Mouse (Mus musculus) left cerebral cortex, postnatal 25 days (tissue): ENCODE measurements around the gene Pik3ip1. TPM values are rescaled to one million over a fixed set of nuclear protein-coding genes. Genes with fewer than 3 reads are reported as not detected.

ENCODE experiments used
- DNase-seq, 2 experiments: peaks; one replicate each; pipeline ENCODE4 v3.0.0; 2022; ENCODE audit warnings: low spot score in 2 of 2, mixed read lengths in 1 of 2
- intact Hi-C: fragments of 180-260 bp; cut with DNase I; formaldehyde crosslinking; loops from one replicate; pipeline ENCODE4 v1.15.1; 2025
- total RNA-seq, 2 experiments: library from RNA; stranded (reverse); gene quantifications; 2 replicates each; pipeline ENCODE4 v1.2.3; 2021

The Pik3ip1 gene
- total RNA-seq, 2 experiments from 2014 or later = 26.3 to 29.1 TPM

- intact Hi-C loops = no loop called here
- DNase-seq = no peak
Measured at GRCm38 (mm10) chr11:3298813-3299185, 31.4 kb upstream of the Pik3ip1 start.

- no peak for DNase-seq
- intact Hi-C loops = no loop called here
Measured at GRCm38 (mm10) chr11:3301075-3301474, 29.1 kb upstream of the Pik3ip1 start.

- intact Hi-C loops = no loop called here
- peak; percentile 40 to 90 for DNase-seq
Measured at GRCm38 (mm10) chr11:3302385-3302784, 27.8 kb upstream of the Pik3ip1 start.

- intact Hi-C loops = no loop called here
- DNase-seq = no peak
Measured at GRCm38 (mm10) chr11:3302792-3303191, 27.4 kb upstream of the Pik3ip1 start.

- intact Hi-C loops = no loop called here
- DNase-seq = no peak
Measured at GRCm38 (mm10) chr11:3305821-3306220, 24.4 kb upstream of the Pik3ip1 start.

GRCm38 (mm10) chr11:3307875-3308274 lies 22.3 kb upstream of the Pik3ip1 start:
- DNase-seq = no peak
- intact Hi-C loops = no loop called here

- DNase-seq = no peak
- intact Hi-C loops = no loop called here
Measured at GRCm38 (mm10) chr11:3309884-3310283, 20.3 kb upstream of the Pik3ip1 start.

- intact Hi-C loops = no loop called here
- no peak for DNase-seq
Measured at GRCm38 (mm10) chr11:3310789-3311585, 19.2 kb upstream of the Pik3ip1 start.

GRCm38 (mm10) chr11:3311586-3312347 lies 18.4 kb upstream of the Pik3ip1 start:
- intact Hi-C loops = no loop called here

GRCm38 (mm10) chr11:3313294-3313693 lies 16.9 kb upstream of the Pik3ip1 start:
- DNase-seq = no peak
- intact Hi-C loops = no loop called here

More at GRCm38 (mm10) chr11:3311586-3312347, 18.4 kb upstream of the Pik3ip1 start:
- no peak for DNase-seq

GRCm38 (mm10) chr11:3314148-3314547 lies 16.1 kb upstream of the Pik3ip1 start:
- DNase-seq = peak in 1 of 2 experiments; percentile 52
- intact Hi-C loops = no loop called here

- DNase-seq = no peak
- intact Hi-C loops = no loop called here
Measured at GRCm38 (mm10) chr11:3318286-3318685, 11.9 kb upstream of the Pik3ip1 start.

GRCm38 (mm10) chr11:3328271-3328670 lies 1.9 kb upstream of the Pik3ip1 start:
- DNase-seq = no peak
- intact Hi-C loops = no loop called here

- intact Hi-C loops = no loop called here
- DNase-seq = no peak
Measured at GRCm38 (mm10) chr11:3328806-3329775, 1.1 kb upstream of the Pik3ip1 start.

GRCm38 (mm10) chr11:3330566-3330965 lies 365 bp downstream of the Pik3ip1 start:
- DNase-seq = peak; percentile 82 to 91
- intact Hi-C loops = loop anchor here (2.0 kb wide), 1 partner anchor 64 kb away; the partner anchor contains the start of gene Drg1

- peak in 1 of 2 experiments; percentile 30 for DNase-seq
- intact Hi-C loops = loop anchor here (1.0 to 2.0 kb wide), 2 partner anchors 42 to 64 kb away; partner anchors contain the start of gene Drg1
Measured at GRCm38 (mm10) chr11:3330991-3331750, 970 bp downstream of the Pik3ip1 start.

GRCm38 (mm10) chr11:3331756-3332642 lies 1.8 kb downstream of the Pik3ip1 start:
- intact Hi-C loops = loop anchor here (1.0 to 2.0 kb wide), 2 partner anchors 43 to 65 kb away; partner anchors contain the start of gene Drg1
- peak; percentile 93 to 97 for DNase-seq
